Mouse (Mus musculus) layer of hippocampus, postnatal 36 days (tissue): ENCODE results near the gene Tmem106b. TPM values are rescaled to one million over a fixed set of nuclear protein-coding genes. Genes with fewer than 3 reads are reported as not detected.
A peak's percentile ranks its signal among the peaks of the same experiment; 100 is the strongest.

Experiments used
- DNase-seq, 2 experiments: peaks; one replicate each; pipeline ENCODE4 v3.0.0; 2022
- total RNA-seq, 2 experiments: library from RNA; stranded (reverse); gene quantifications; 2 replicates each; pipeline ENCODE4 v1.2.3; 2021

Gene Tmem106b
- total RNA-seq = 100 to 1,000 TPM; 192 to 199 TPM

DNA sequence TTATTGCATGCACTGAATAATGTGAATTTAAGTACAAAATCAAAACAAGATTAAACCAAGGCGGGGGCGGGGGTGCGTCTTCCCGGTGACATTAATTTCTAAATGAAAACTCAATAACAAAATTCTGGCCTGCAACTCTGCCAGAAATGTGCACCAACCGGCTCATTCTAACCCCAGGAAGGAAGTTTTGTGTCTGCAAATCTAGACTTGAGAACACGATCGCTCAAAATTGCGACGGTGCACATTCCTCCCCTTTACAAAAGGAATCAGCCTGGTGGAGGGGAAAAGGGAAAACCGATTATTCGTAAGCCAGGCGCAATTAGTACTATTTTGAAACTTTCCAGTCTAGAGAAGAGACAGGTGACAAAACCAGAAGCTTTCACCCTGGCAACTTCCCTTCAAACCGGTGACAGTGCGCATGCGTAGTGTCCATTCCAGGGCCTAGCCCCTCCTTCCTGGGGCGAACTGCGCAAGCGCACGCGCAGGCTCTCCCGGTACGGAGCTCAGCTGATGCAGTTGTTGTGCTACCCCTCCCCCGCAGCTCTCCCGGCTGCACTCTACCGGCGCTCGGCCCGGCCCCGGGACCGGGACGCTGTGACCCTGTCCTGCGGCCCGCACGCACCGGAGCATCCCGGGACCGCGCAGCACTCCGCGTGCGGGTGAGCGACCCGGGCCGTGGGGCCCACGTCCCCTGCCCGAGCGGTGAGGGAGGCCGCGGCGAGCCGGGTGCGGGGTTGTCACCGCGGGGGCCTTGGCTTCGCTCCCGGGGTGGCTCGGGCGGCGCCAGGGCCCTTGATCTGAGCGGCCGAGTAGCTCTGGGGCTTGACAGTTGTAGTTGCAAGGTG, at the start of gene Tmem106b:
TSS of gene Tmem106b (plus strand) at position 458 of the 845 bp plus-strand sequence.
- DNase-seq = peak; percentile 95 to 96

DNA sequence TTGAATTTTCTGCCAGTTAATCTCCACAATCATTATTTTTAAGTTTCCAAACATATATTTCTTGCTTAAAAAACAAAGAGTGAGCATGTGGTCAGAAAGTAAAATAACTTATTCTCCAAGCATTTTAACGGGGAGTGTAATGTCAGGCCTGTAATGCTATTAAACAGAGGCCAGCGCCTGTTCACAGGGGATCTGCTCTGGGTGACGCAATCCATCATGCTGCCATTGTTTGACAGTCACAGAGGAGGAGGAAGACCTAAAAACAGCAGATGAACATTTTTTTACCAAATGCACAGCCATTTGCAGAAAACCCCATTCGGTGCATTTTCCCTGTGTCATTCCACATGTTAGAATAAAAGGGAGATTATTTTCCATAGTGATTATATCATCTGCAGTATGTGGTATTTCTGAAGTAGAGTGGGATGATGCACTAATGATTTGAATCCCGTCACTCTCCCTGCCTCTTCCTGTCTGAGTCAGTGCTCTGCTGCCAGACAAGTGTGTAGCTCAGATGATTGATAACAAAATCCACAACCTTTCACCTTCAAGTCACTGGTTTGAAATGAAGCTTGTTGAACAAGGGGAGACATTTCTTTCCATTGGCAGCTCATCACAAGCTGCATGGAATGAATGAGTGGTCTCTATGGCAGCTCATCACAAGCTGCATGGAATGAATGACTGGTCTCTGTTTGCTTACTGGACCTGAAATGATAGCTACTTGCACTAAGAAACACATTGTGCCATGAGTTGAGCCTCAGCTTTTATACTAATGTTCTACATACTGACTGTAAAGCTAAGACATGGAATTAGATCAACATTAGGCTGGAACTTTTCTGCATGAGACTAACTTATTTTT, 48.1 kb upstream of the Tmem106b start:
- no peak for DNase-seq

DNA sequence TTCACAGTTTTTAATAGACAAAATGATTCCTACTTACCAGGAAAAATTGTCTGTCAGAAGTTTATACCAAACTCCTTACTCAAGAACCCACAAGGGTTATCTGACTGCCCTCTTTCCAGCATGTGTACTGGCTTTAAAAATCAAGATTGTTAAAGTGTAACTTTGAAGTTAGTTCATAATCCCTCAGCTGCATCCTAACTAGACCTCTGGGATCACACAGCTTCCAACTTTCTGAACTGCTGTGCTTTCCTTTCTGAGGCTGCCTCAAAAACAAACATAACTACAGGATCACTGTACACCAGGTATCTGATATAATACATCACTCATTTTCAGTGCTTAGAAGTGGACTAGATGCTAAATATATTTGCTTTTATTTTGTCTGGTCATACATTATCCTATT, 39.0 kb upstream of the Tmem106b start:
- no peak for DNase-seq

DNA sequence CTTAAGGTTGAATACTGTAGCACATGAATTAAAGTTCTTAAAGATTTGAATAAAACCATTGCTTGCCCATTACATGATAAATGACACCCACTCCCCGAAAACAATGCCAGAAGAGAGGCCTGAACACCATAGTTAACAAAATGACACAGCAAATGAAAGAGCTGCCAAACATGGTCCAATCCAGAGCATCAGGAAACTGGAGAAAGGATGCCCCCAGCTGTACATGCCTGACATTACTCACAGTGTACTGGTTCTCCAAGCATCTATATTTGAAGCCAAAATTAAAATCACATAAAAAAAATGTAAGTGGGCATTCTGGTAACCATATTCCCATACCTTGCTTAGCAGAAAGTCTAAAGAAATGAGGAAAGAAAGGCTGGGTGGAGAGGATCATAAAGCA, 38.6 kb upstream of the Tmem106b start:
- peak; percentile 5 to 8 for DNase-seq

DNA sequence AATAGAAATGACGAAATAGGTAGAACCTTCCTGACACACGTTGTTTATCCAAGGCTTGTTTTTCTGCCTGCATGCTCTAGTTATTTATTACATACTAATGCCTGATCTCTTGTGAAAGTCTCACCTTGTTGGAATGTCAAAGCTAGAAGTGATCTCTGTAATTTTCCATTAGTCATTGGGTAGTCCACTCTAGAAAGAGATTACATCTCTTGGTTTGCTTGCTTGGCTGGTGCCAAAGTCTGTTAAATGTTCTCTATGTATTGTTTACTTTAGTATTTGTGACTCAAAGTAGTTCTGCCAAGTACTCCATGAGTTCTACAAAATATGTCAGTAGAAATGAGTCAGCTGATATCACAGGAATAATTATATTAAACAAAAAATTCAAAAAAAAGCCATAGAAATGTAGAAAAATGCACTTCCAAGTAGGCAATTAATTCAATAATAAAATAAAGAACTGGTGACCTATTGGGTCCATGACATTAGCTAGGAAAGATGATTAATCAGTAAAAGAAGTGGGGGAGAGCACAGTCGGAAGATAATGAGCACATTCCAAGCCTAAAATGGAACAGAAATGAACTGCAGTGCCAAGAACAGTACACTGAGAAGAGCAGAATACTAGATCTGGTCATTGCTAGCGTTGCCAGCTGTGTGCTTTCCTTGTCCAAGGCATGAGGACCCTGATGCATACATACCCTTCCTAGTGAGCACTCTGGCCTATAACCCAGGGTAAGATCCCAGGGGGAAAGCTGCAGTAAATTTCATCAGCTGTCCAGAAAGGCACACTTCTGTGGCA, 17.0 kb upstream of the Tmem106b start:
- no peak for DNase-seq

DNA sequence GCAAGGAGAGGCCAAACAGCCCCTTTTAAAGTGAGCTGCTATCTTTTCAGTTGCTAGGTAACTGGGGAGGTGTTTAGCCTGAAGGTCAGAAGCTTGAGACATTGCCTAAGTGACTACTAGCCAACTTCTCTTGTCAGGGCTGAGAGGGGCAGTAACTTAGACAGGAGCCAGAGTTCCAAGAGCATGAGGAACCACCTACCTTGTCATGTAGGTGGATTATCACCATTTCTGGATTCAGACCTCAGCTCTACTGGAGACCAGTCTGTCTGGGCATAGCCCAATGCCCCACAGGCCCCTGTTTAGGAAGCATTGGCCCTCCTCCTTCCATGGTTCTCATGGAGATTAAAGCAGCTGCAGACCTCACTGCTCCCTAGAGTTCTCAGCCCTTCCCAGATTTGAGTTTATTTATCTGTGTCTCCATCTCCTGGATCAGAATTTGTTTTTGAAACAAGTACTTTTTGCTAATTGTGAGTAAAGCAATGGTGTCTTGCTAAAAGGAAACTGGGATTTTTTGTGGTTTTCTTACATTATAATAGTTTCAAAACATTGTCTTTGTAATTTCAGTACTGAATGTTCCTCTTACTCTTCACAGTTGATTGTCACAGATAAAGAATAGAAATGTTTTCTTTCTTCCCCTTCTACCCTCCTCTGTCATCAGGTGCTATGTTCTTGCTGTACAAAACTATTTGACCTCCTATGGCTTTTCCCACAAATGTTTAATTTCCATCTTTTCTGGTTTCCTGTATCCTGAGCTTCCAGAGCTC, 8.1 kb upstream of the Tmem106b start:
- no peak for DNase-seq

DNA sequence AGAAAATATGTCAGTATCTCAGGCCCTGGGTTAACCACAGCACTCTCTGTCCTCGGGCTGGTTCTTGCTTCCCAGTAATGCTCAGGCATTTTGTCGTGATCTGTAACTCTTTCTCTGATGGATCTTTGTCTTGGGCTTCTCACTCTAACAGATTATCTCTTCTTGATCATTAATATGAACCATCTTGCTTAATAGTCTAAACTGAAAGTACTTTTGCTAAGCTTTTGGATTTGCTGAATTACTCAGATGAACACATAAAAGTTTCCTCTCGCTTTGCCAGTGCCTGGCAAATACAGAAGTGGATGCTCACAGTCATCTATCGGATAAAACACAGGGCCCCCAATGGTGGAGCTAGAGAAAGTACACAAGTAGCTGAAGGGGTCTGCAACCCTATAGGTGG, 7.5 kb upstream of the Tmem106b start:
- no peak for DNase-seq

DNA sequence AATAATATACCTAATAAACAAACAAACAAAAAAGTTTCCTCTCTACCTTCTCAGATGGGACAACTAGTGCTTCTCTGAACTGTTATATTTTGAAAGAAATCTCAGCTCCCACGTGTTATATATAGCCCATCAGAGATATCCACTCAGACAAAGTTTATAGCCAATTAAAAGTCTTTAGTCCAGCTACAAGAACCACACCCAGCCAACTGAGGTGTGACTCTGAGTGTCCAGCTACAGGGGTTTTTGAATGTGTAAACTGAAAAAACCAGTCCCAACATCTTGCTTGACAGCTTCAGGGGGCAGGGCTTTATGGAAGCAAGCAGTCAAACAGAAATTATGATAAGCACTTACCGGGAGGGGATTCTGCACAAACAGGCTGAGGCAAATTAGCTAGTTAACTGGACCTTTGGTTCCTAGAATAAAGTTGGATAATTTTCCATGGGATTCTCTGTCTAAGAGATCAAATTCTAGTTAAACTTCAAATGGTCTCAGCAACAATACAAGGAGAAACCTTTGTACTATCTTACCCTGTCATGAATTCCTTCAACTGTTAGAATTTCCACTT, 6.8 kb upstream of the Tmem106b start:
- DNase-seq = no peak

DNA sequence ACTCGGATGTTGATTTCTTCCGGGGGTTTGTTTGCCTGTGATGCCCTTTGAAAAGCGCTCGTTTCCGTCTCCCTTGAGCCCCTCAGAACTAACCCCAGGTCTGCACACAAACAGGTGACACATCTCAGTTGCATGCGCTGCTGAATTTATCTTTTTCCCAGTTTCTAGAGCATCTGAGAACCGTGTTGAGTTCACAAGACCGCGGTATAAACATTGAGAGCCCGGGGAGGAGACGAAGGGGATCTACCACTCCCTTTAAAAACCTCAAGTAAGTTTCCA, 527 bp downstream of the Tmem106b start:
- no peak for DNase-seq

DNA sequence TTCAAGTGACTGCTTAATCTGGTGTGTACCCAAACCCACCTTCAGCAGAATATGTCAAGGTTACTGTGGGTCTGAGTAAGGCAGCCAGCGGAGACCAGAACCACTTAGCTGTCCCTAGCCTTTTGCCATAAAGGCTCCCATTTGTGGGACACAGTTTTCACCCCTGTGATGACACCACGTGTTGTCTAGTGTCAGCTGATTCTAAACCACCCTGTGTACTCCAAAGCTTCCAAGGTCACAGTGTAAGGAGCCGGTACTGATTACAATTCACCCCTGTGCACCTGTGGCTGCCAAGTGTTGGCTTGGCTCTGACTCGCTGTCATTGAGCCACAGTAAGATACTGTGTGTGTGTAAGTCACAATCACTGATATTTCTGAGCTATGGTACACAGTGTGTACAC, 926 bp downstream of the Tmem106b start:
- peak; percentile 7 to 8 for DNase-seq

DNA sequence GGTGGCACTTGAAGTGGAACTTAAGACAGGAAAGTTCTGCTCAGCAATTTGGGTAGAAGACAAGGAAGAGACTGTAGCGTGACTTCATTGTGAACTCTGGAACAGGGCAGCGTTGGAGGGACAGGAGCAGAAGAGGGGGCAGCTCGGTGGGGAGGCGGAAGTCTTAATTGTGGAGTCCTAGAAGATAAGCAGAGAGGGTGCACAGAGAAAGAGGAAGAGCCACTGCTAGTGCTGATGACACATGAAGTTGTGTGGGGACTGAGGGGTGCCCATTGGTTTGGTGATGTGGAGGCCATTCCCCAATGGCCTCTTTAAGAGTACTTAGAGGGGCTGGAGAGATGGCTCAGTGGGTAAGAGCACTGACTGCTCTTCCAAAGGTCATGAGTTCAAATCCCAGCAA, 3.5 kb downstream of the Tmem106b start:
- no peak for DNase-seq

DNA sequence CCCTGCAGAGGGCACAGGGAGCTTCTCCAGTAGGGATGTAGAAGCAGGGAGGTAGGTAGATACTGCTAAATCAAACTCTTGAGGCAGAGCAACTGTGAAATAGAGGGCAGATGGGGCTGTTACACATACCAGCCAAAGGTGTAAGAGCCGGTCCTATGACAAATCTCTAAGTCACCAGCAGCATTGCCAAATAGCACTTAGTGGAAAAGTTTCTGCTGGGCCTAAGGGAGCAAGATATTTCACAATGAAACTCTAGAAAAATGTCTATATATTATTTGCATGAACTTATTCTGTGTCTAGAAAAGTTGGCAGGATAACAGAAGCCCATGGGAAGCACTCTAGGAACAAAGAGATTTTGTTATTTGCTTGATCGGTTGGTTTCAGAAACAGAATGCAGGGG, 4.3 kb downstream of the Tmem106b start:
- no peak for DNase-seq

DNA sequence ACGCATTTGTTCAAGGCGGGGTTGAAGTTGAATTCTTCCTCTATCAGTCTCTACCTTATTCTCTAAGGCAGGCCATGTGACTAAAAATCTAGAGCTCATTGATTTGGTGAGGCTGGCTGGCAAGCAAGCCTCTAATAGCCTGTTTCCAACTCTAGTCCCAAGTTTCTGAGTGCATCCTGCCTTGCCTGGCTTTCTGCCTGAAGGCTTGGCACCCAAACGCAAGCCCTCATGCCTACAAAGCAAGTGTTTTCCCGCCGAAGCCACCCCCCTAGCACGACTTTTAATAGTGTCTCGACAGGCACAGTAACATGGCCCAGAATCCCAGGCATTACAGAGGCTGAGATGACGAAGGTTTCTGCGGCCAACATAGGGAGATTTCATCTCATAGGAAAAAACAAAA, 13.3 kb downstream of the Tmem106b start:
- peak; percentile 56 to 63 for DNase-seq

DNA sequence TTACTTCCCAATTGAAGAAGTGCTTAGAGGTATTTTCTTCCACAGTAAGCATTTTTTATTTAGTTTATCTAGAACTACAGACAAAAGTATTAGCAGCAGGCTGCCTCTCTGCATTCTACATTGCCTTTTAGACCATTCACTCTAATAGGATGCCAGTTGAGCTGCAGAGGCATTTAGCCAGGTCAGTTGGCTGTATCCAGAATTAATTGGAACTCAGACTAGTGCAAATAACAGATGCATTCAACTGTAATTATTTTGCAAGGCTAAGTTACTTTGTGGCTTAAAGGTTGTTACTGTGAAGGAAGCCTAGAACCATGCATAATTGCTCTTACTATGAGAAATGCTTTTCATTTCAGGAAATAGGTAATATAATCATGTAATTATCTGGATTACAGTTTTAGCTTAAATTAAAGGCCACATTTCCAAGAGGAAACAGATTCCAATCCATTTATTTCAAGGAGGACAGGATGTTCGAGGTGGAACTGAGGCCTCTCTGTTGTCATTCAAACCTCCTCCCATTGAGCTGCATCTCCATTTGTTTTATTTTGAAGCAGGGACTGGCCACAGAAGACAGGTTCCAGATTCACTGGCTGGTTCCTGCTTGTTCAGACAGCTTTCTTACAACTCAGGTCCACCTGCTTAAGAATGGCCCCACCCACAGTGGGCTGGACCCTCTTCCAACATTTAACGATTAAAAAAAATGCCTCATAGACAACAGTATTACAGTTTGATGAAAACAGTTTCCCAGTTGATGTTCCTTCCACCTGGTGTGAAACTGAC, 27.3 kb downstream of the Tmem106b start:
- no peak for DNase-seq

DNA sequence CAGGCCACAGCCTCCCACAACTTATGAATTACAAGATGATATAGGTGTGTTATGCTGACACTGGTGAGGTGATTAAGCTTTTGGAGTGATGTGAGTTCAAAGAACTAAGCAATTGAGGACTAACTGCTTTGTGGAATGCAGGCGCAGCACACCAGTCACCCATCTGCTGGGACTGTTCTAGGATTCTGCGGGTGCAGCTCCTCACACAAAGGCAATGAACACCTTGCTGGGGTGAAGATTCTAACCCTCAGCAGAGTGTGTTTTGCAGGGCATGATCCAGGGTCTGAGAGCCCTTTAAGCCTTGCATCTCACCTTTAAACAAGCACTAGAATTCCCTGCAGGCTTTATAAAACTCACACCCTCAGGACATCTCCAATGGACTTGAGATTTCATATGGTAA, 30.6 kb downstream of the Tmem106b start:
- no peak for DNase-seq

DNA sequence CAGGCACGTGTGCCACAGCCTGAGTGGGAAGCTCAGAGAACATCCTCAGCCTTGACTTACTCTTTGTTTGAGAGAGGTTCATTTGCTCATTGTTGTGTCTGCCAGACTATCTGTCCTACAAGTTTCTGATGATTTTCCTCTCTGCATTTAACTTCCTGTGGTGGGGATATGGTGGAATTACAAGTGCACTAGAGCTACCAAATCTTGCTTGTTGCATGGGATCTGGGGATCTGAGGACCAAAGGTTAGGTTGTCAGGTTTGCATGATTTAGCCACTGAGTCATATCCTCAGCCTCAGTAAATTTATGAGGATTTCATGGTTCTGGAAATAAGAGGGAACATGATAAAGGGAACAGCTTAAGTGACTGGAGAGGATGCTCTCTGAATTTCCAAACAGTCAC, 39.1 kb downstream of the Tmem106b start:
- DNase-seq = no peak

DNA sequence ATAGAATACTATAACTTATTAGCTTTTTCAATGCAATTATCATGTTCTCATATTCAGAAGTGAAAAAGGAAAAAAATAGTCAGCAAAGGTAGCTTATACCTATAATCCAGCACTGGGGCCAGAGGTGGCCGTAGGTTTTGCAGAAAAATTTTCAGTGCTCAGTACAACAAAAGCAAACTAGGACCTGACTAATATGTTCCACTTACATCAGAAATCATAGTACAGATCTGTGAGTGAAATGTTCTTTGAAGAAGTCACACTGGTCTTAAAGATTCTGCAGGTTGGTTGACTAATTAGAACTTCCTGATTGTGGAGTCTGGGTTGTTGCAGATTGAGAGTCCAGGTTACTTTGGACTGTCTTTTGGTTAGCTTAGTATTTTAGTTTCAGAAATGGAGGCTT, 67.7 kb downstream of the Tmem106b start:
- DNase-seq = no peak
